Comparison of ENCODE assay signal across 24 mouse cellular contexts in genomic region chr7:123283826-123284225, GRCm38 (mm10).
DNase-seq lines count a peak whose midpoint lies in the region; ATAC-seq and TF ChIP-seq lines count a peak whose summit lies in the region.
"Had no signal": no experiment of that assay in that cellular context is flagged by ENCODE, and none has a peak within 500 bp of the region (broad histone marks: within the 10 kb centered on the region; RNA-seq: fewer than 3 reads in every experiment).

No protein-coding gene starts in this region.

- H3K4me3 ChIP-seq in embryonic facial prominence, embryonic 14.5 days (ENCODE audit: low read depth, low read length): no peak overlapping the region
- H3K4me3 ChIP-seq in embryonic facial prominence, embryonic 10.5 days: no peak overlapping the region
- no peak overlapping the region for H3K4me3 ChIP-seq in limb, embryonic 14.5 days (replicated peaks; ENCODE audit: low read length)
- H3K4me3 ChIP-seq in limb, embryonic 10.5 days: no peak overlapping the region
- no peak overlapping the region for H3K4me3 ChIP-seq in kidney, embryonic 16.5 days (ENCODE audit: low read length)
- H3K4me3 ChIP-seq: forebrain, embryonic 10.5 days; heart, adult 2 months; liver, embryonic 12.5 days; midbrain, embryonic 12.5 days; neural tube, embryonic 13.5 days had no signal

- no peak overlapping the region for H3K4me2 ChIP-seq in embryonic facial prominence, embryonic 14.5 days (ENCODE audit: low read depth, low read length)
- no peak overlapping the region for H3K4me2 ChIP-seq in limb, embryonic 14.5 days (replicated peaks; ENCODE audit: low read depth, low read length, severe bottlenecking)
- H3K4me2 ChIP-seq in kidney, embryonic 16.5 days (replicated peaks; ENCODE audit: low read depth, low read length): no peak overlapping the region
- H3K4me2 ChIP-seq: liver, embryonic 12.5 days; midbrain, embryonic 12.5 days; neural tube, embryonic 13.5 days had no signal

- H3K36me3 ChIP-seq in embryonic facial prominence, embryonic 14.5 days (ENCODE audit: control insufficient read depth, insufficient read depth, low read length): peaks cover 59% of the 10 kb centered on the region
- H3K36me3 ChIP-seq in embryonic facial prominence, embryonic 10.5 days (replicated peaks): peaks cover 91% of the 10 kb centered on the region
- H3K36me3 ChIP-seq in limb, embryonic 14.5 days (ENCODE audit: control insufficient read depth, insufficient read depth, low read length): peaks cover 61% of the 10 kb centered on the region
- H3K36me3 ChIP-seq in limb, embryonic 10.5 days: peaks cover 85% of the 10 kb centered on the region
- peaks cover 29% of the 10 kb centered on the region for H3K36me3 ChIP-seq in kidney, embryonic 16.5 days (ENCODE audit: insufficient read depth, low read length)

- no peak overlapping the region for H3K9ac ChIP-seq in embryonic facial prominence, embryonic 14.5 days (ENCODE audit: low read depth, low read length)
- no peak overlapping the region for H3K9ac ChIP-seq in limb, embryonic 14.5 days (ENCODE audit: low read depth, low read length, severe bottlenecking)
- H3K9ac ChIP-seq in kidney, embryonic 16.5 days (replicated peaks; ENCODE audit: low read length): no peak overlapping the region
- H3K9ac ChIP-seq: liver, embryonic 12.5 days; midbrain, embryonic 12.5 days; neural tube, embryonic 13.5 days had no signal

- H3K4me1 ChIP-seq in embryonic facial prominence, embryonic 14.5 days (ENCODE audit: control insufficient read depth, insufficient read depth, low read length): no peaks in the 10 kb centered on the region
- H3K4me1 ChIP-seq in embryonic facial prominence, embryonic 10.5 days: no peaks in the 10 kb centered on the region
- H3K4me1 ChIP-seq in limb, embryonic 14.5 days (ENCODE audit: control insufficient read depth, insufficient read depth, low read length): no peaks in the 10 kb centered on the region
- H3K4me1 ChIP-seq in limb, embryonic 10.5 days: no peaks in the 10 kb centered on the region
- H3K4me1 ChIP-seq in kidney, embryonic 16.5 days (ENCODE audit: insufficient read depth, low read length): no peaks in the 10 kb centered on the region
- H3K4me1 ChIP-seq: forebrain, embryonic 10.5 days; liver, embryonic 12.5 days; midbrain, embryonic 12.5 days had no signal

- H3K9me3 ChIP-seq in embryonic facial prominence, embryonic 14.5 days (ENCODE audit: control insufficient read depth, low read length): no peaks in the 10 kb centered on the region
- no peaks in the 10 kb centered on the region for H3K9me3 ChIP-seq in embryonic facial prominence, embryonic 10.5 days
- no peaks in the 10 kb centered on the region for H3K9me3 ChIP-seq in limb, embryonic 14.5 days (ENCODE audit: control insufficient read depth, low read length)
- no peaks in the 10 kb centered on the region for H3K9me3 ChIP-seq in limb, embryonic 10.5 days (replicated peaks)
- no peaks in the 10 kb centered on the region for H3K9me3 ChIP-seq in kidney, embryonic 16.5 days (ENCODE audit: low read length)
- H3K9me3 ChIP-seq: forebrain, embryonic 10.5 days; liver, embryonic 12.5 days; midbrain, embryonic 12.5 days; neural tube, embryonic 13.5 days had no signal

- ATAC-seq in embryonic facial prominence, embryonic 14.5 days (ENCODE audit: low read depth): no peak
- ATAC-seq in limb, embryonic 14.5 days (ENCODE audit: low FRiP score, low read depth): no peak
- no peak for ATAC-seq in kidney, embryonic 16.5 days (ENCODE audit: low FRiP score, low TSS enrichment)
- ATAC-seq: CD4-positive, CD25-positive, alpha-beta regulatory T cell, adult 4 months; hindbrain, embryonic 16.5 days; liver, embryonic 12.5 days had no signal

- H3K27me3 ChIP-seq in embryonic facial prominence, embryonic 14.5 days (replicated peaks; ENCODE audit: control insufficient read depth, insufficient read depth, low read length): no peaks in the 10 kb centered on the region
- no peaks in the 10 kb centered on the region for H3K27me3 ChIP-seq in embryonic facial prominence, embryonic 10.5 days (replicated peaks; ENCODE audit: low read depth, poor library complexity, severe bottlenecking)
- H3K27me3 ChIP-seq in limb, embryonic 14.5 days (ENCODE audit: control insufficient read depth, insufficient read depth, low read length): no peaks in the 10 kb centered on the region
- H3K27me3 ChIP-seq in limb, embryonic 10.5 days (ENCODE audit: low read depth, poor library complexity, severe bottlenecking): no peaks in the 10 kb centered on the region
- H3K27me3 ChIP-seq in kidney, embryonic 16.5 days (ENCODE audit: insufficient read depth, low read length): no peaks in the 10 kb centered on the region
- H3K27me3 ChIP-seq: liver, embryonic 12.5 days; midbrain, embryonic 12.5 days; neural tube, embryonic 13.5 days had no signal

- no peak overlapping the region for H3K27ac ChIP-seq in embryonic facial prominence, embryonic 14.5 days (replicated peaks; ENCODE audit: low read depth, low read length)
- no peak overlapping the region for H3K27ac ChIP-seq in embryonic facial prominence, embryonic 10.5 days (replicated peaks)
- H3K27ac ChIP-seq in limb, embryonic 14.5 days (replicated peaks; ENCODE audit: low read depth, low read length): no peak overlapping the region
- H3K27ac ChIP-seq in limb, embryonic 10.5 days: no peak overlapping the region
- no peak overlapping the region for H3K27ac ChIP-seq in kidney, embryonic 16.5 days (ENCODE audit: low read length)
- H3K27ac ChIP-seq: forebrain, embryonic 10.5 days; heart, adult 2 months; liver, embryonic 12.5 days; midbrain, embryonic 12.5 days; neural tube, embryonic 13.5 days had no signal

- WGBS in embryonic facial prominence, embryonic 14.5 days: 71% methylated on average over 4 of the region's 4 CpGs
- 89% methylated on average over 4 of the region's 4 CpGs for WGBS in embryonic facial prominence, embryonic 10.5 days
- WGBS in limb, embryonic 14.5 days: 68% methylated on average over 4 of the region's 4 CpGs
- 89% methylated on average over 4 of the region's 4 CpGs for WGBS in limb, embryonic 10.5 days
- whole genome bisulfite sequencing in kidney, embryonic 16.5 days: 86% methylated on average over 4 of the region's 4 CpGs

- peak; percentile 54 for DNase-seq in embryonic facial prominence, embryonic 14.5 days (ENCODE audit: low spot score)
- DNase-seq in embryonic facial prominence, embryonic 10.5 days (ENCODE audit: low spot score): no peak
- peak; percentile 21 for DNase-seq in limb, embryonic 14.5 days (ENCODE audit: low spot score)
- no peak for DNase-seq in limb, embryonic 10.5 days (ENCODE audit: low spot score)
- DNase-seq in brain, embryonic 18.5 days (ENCODE audit: low read depth, low spot score): peak; percentile 6
- DNase-seq in right cerebral cortex, postnatal 4 days: peak; percentile 39
- DNase-seq in cerebellum, adult 11 months: no peak
- DNase-seq: adrenal gland, postnatal 36 days; embryo, embryonic 11 days; gastrocnemius, postnatal 25 days; heart, adult 2 months; heart, postnatal 36 days; kidney, adult 11 months; kidney, postnatal 10 days; lung, adult 2 months; lung, postnatal 4 days; thymus, postnatal 14 days had no signal

- TF ChIP-seq POLR2A in limb, embryonic 14.5 days (IDR thresholded peaks at IDR 0.05; ENCODE audit: borderline replicate concordance, extremely low read depth, insufficient read depth, insufficient read length): no peak

Comparison
In these comparisons a context has a peak if more than half of its experiments do, and no peak if none do; other contexts are left out.
1. DNase-seq: peak in embryonic facial prominence, embryonic 14.5 days (single experiment), limb, embryonic 14.5 days (single experiment), brain, embryonic 18.5 days (single experiment) and right cerebral cortex, postnatal 4 days (single experiment); none in embryonic facial prominence, embryonic 10.5 days (single experiment), limb, embryonic 10.5 days (single experiment) and cerebellum, adult 11 months (single experiment).